Mouse (Mus musculus) heart, postnatal 0 days (tissue): Measurements from ENCODE around the gene Fam168a. TPM values are rescaled to one million over a fixed set of nuclear protein-coding genes. Genes with fewer than 3 reads are reported as not detected.

Experiments used
- ATAC-seq: fragments of 200-750 bp; cut with Nextera tagmentation; 2 replicates; pipeline ENCODE4 v1.8.0; 2017; ENCODE audit warnings: low read depth, moderate number of reproducible peaks, moderate library complexity; ENCODE audit not compliant: insufficient read depth
- DNase-seq: peaks from one replicate; pipeline ENCODE4 v3.0.0-alpha.2; 2016; ENCODE audit warnings: low spot score
- H3K27ac ChIP-seq: fragments of 300-500 bp; sonication (generic); 2 replicates; pipeline ENCODE4 v1.5.1; 2014; ENCODE audit warnings: low read depth, mild to moderate bottlenecking
- H3K27me3 ChIP-seq: fragments of 300-500 bp; sonication (generic); 2 replicates; pipeline ENCODE4 v1.6.1; 2014; ENCODE audit warnings: low read length, mixed read lengths; ENCODE audit not compliant: control insufficient read depth, insufficient read depth
- H3K36me3 ChIP-seq: fragments of 300-500 bp; sonication (generic); replicated peaks from 2 replicates; pipeline ENCODE4 v1.6.1; 2014; ENCODE audit warnings: low read length, mixed read lengths; ENCODE audit not compliant: control insufficient read depth, insufficient read depth
- H3K4me1 ChIP-seq: fragments of 300-500 bp; sonication (generic); 2 replicates; pipeline ENCODE4 v1.6.1; 2014; ENCODE audit warnings: antibody characterized with exemption; ENCODE audit not compliant: control insufficient read depth, insufficient read depth
- H3K4me2 ChIP-seq: fragments of 300-500 bp; sonication (generic); 2 replicates; pipeline ENCODE4 v1.6.1; 2014; ENCODE audit warnings: low read depth, mild to moderate bottlenecking, low read length, moderate library complexity
- H3K4me3 ChIP-seq: fragments of 300-500 bp; sonication (generic); 2 replicates; pipeline ENCODE4 v1.5.1; 2014; ENCODE audit warnings: low read depth, low read length
- H3K9ac ChIP-seq: fragments of 300-500 bp; sonication (generic); replicated peaks from 2 replicates; pipeline ENCODE4 v1.6.1; 2014; ENCODE audit warnings: low read depth, low read length, mixed read lengths
- H3K9me3 ChIP-seq: fragments of 300-500 bp; sonication (generic); replicated peaks from 2 replicates; pipeline ENCODE4 v1.6.1; 2016; ENCODE audit warnings: low read length; ENCODE audit not compliant: control insufficient read depth
- CTCF ChIP-seq: IDR thresholded peaks from 2 replicates; pipeline ENCODE4 v1.5.1; 2016; ENCODE audit warnings: antibody characterized with exemption, control low read depth, low read depth
- EP300 ChIP-seq: IDR thresholded peaks from 2 replicates; pipeline ENCODE4 v1.6.1; 2016; ENCODE audit warnings: antibody characterized with exemption, low read depth
- WGBS: fragments of 180-500 bp; shearing (Covaris S2); extraction: QIAGEN DNeasy Blood & Tissue Kit; methylation state at CpG from one replicate; pipeline ENCODE4 v1.1.7; 2014; 5-methylcytosine and 5-hydroxymethylcytosine counted together
- polyA plus RNA-seq: library from polyadenylated mRNA; unstranded; fragments of >200 nt; fragmentation: Nextera tagmentation; extraction: Ambion mirVana; gene quantifications from 2 replicates; pipeline ENCODE4 v1.2.1, GENCODE M21; 2015
- total RNA-seq: library from RNA; depleted of rRNA; stranded (reverse); fragments of >200 nt; gene quantifications from 2 replicates; pipeline ENCODE4 v1.2.3, GENCODE M21; 2014; ENCODE audit warnings: low replicate concordance

Fam168a gene
- total and polyA plus RNA-seq, 2 experiments from 2014 or later: 20.0 to 29.0 TPM

- no peak overlapping the region for H3K9ac ChIP-seq
- no peak for ATAC-seq
- H3K4me3 ChIP-seq: no peak overlapping the region
- H3K36me3 ChIP-seq: peaks cover 10% of the 10 kb centered on the region; the same call in 1 of the 2 replicates
- H3K27ac ChIP-seq: peak overlapping the region; percentile 34; the same call in 1 of the 2 replicates
- no peak overlapping the region for H3K4me2 ChIP-seq
- DNase-seq: no peak
- no peaks in the 10 kb centered on the region for H3K27me3 ChIP-seq
- H3K9me3 ChIP-seq: 0 out of 2 replicates have a peak, but pooled peaks cover 5% of the 10 kb centered on the region
- TF ChIP-seq EP300: no peak; the same call in 1 of the 2 replicates
- TF ChIP-seq CTCF: no peak
- 79% methylated on average over 7 of the region's 7 CpGs for WGBS
- no peaks in the 10 kb centered on the region for H3K4me1 ChIP-seq
These were observed 63.2 kb downstream of the Fam168a start for GRCm38 (mm10) chr7:100769534-100770083.

GRCm38 (mm10) chr7:100770669-100771341 lies 64.4 kb downstream of the Fam168a start:
- no peak overlapping the region for H3K4me3 ChIP-seq
- no peaks in the 10 kb centered on the region for H3K27me3 ChIP-seq
- 0 out of 2 replicates have a peak, but pooled peaks cover 5% of the 10 kb centered on the region for H3K9me3 ChIP-seq
- ATAC-seq (no peak), DNase-seq (no peak)
- WGBS: 69% methylated on average over 2 of the region's 2 CpGs
- no peaks in the 10 kb centered on the region for H3K4me1 ChIP-seq
- TF ChIP-seq CTCF (no peak), EP300 (no peak)
- peaks cover 11% of the 10 kb centered on the region; the same call in 1 of the 2 replicates for H3K36me3 ChIP-seq
- H3K4me2 ChIP-seq: no peak overlapping the region
- H3K9ac ChIP-seq: no peak overlapping the region
- H3K27ac ChIP-seq: no peak overlapping the region

GRCm38 (mm10) chr7:100774189-100774588 lies 67.8 kb downstream of the Fam168a start:
- ATAC-seq: no peak
- TF ChIP-seq CTCF: peak; percentile 13; the same call in 1 of the 2 replicates
- no peak for TF ChIP-seq EP300
- Histone ChIP-seq H3K4me2 (no peak overlapping the region), H3K36me3 (peaks cover 11% of the 10 kb centered on the region; the same call in 1 of the 2 replicates), H3K4me3 (no peak overlapping the region), H3K9me3 (0 out of 2 replicates have a peak, but pooled peaks cover 5% of the 10 kb centered on the region), H3K27ac (no peak overlapping the region), H3K27me3 (no peaks in the 10 kb centered on the region), H3K9ac (no peak overlapping the region), H3K4me1 (no peaks in the 10 kb centered on the region)
- 96% methylated on average over 1 of the region's 1 CpGs for WGBS
- no peak for DNase-seq

GRCm38 (mm10) chr7:100775810-100776209 lies 69.4 kb downstream of the Fam168a start:
- 86% methylated on average over 1 of the region's 1 CpGs for WGBS
- Histone ChIP-seq H3K4me1 (no peaks in the 10 kb centered on the region), H3K27me3 (no peaks in the 10 kb centered on the region), H3K4me3 (no peak overlapping the region), H3K27ac (no peak overlapping the region), H3K4me2 (no peak overlapping the region), H3K9me3 (no peaks in the 10 kb centered on the region), H3K36me3 (0 out of 2 replicates have a peak, but pooled peaks cover 6% of the 10 kb centered on the region), H3K9ac (no peak overlapping the region)
- no peak for DNase-seq
- ATAC-seq: no peak
- TF ChIP-seq CTCF: no peak
- TF ChIP-seq EP300: no peak

- TF ChIP-seq CTCF: no peak
- TF ChIP-seq EP300: no peak
- DNase-seq (no peak), ATAC-seq (no peak)
- H3K4me1 ChIP-seq: no peaks in the 10 kb centered on the region
- no peak overlapping the region for H3K4me2 ChIP-seq
- no peaks in the 10 kb centered on the region for H3K9me3 ChIP-seq
- H3K27ac ChIP-seq: no peak overlapping the region
- 72% methylated on average over 7 of the region's 7 CpGs for WGBS
- H3K27me3 ChIP-seq: no peaks in the 10 kb centered on the region
- H3K4me3 ChIP-seq: no peak overlapping the region
- no peak overlapping the region for H3K9ac ChIP-seq
- no peaks in the 10 kb centered on the region for H3K36me3 ChIP-seq
These were observed 73.8 kb downstream of the Fam168a start for GRCm38 (mm10) chr7:100780192-100780591.

GRCm38 (mm10) chr7:100784650-100785049 lies 78.2 kb downstream of the Fam168a start:
- H3K4me2 ChIP-seq: no peak overlapping the region
- H3K27ac ChIP-seq: no peak overlapping the region
- no peaks in the 10 kb centered on the region for H3K36me3 ChIP-seq
- H3K4me3 ChIP-seq: no peak overlapping the region
- ATAC-seq (no peak), DNase-seq (no peak)
- H3K27me3 ChIP-seq: no peaks in the 10 kb centered on the region
- TF ChIP-seq EP300 (no peak), CTCF (no peak)
- no peaks in the 10 kb centered on the region for H3K9me3 ChIP-seq
- H3K9ac ChIP-seq: no peak overlapping the region
- no peaks in the 10 kb centered on the region for H3K4me1 ChIP-seq
- 85% methylated on average over 2 of the region's 2 CpGs for WGBS
